Mouse (Mus musculus) megakaryocyte, adult 5-6 weeks (primary cell): ENCODE data around the gene Ap3s2. TPM values are rescaled to one million over a fixed set of nuclear protein-coding genes. Genes with fewer than 3 reads are reported as not detected.

Experiments used
- ATAC-seq: 2 replicates; pipeline ENCODE4 v1.8.0; 2016; ENCODE audit warnings: mild to moderate bottlenecking, inconsistent platforms; ENCODE audit not compliant: poor library complexity, severe bottlenecking
- total RNA-seq, 2 experiments: library from RNA; stranded (forward) in 1 of 2; stranded (reverse) in 1 of 2; fragments of 153-499, 151-499 nt in 1 of 2; fragments of 221-1000, 200-1000 nt in 1 of 2; gene quantifications; 2 replicates each; pipeline versions ENCODE4 v1.2.3 to v1.2.4; 2015 to 2017

Ap3s2 gene
- total RNA-seq, 2 experiments from 2014 or later = 4.6 to 22.8 TPM

GRCm38 (mm10) chr7:79890436-79891221, 29.8 kb downstream of the Ap3s2 start:
- ATAC-seq = no peak

GRCm38 (mm10) chr7:79888603-79889002, 31.8 kb downstream of the Ap3s2 start:
- ATAC-seq = no peak

GRCm38 (mm10) chr7:79883613-79884334, 36.7 kb downstream of the Ap3s2 start:
- ATAC-seq = peak; percentile 72

DNA sequence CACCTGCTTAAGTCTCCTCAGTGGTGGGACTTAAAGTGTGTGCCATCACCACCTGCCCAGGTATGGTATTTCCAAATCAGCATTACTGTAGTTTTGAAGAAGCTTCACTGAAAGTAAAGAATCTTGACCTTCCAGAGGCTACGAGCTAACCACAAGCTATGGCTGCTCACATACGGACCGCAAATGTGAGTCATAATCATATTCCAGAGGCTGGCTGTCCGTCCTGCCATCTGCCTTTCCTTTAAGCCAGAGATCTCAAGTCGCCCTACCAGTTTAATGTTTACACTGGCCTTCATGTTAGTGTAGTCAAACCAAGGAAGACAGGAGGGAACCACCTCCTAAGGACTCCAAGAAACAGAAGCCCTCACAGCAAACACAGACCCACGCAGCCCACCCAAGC, 38.5 kb downstream of the Ap3s2 start:
- no peak for ATAC-seq

DNA sequence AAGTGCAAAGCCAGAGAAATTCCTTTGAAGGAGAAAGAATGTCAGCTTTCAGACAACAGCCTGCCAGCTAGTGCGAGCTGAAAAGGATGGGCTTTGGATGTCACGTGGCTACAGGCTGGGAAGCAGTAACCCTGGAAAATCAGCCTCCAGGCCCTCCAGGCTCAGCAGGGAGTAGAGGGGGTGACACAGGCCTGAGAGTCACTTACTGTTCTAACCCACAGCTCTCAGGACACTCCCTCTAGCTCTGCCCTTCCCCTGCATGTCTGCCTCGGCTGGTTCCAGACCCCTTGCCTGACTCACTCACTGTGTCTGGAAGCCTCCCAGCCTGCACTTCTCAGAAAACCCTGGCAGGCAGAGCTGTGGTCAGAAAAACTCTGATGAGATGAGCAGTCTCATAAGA, 39.5 kb downstream of the Ap3s2 start:
- no peak for ATAC-seq

DNA sequence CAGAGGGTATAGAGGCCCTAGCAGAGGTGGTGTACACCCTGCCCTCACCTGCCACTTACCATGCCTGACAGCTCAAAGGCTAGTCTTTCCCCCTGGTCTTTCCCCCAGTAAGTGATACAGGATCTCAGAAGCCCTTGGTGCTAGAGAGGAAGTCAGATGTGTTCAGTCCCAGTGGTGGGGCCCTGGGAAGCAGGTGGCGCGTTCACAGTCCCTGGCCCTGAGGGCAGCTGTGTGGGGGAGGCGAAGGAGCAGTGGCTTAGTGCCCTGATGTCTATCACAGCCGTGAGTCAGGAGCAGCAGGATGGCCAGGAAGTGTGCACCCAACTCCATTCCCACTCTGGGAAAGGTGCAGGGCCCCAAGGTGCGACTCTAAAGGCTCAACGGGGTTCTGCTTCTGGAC, 40.4 kb downstream of the Ap3s2 start:
- no peak for ATAC-seq

- no peak for ATAC-seq
These were observed 41.9 kb downstream of the Ap3s2 start for GRCm38 (mm10) chr7:79878455-79879025.

GRCm38 (mm10) chr7:79873407-79873806, 47.0 kb downstream of the Ap3s2 start:
- ATAC-seq = no peak

DNA sequence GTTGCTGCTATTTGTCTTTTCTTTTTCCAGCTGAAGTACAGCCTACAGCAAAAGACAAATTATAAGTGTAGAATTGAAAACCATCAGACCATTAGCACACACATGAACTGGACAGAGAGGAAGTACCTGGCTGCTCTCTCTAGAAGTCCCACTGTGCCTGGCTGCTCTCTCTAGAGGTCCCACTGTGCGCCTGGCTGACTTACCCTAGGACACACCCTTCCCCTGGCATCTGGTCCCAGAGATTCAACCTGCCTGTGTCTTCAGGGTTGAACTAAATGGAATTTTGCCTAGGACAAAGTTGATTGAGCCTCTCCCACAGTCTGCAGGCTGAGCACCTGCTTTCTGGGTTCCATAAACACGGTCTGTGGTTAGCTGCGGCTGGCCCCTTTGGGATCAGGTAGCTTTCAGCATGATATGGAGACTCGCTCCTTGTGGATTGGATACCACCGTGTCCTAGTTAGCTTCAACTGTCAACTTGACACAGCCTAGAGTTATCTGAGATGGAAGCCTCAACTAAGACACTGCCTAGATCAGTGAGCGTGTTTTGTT, 48.6 kb downstream of the Ap3s2 start:
- no peak for ATAC-seq

- ATAC-seq = no peak
These were observed 51.3 kb downstream of the Ap3s2 start for GRCm38 (mm10) chr7:79869072-79869719.

DNA sequence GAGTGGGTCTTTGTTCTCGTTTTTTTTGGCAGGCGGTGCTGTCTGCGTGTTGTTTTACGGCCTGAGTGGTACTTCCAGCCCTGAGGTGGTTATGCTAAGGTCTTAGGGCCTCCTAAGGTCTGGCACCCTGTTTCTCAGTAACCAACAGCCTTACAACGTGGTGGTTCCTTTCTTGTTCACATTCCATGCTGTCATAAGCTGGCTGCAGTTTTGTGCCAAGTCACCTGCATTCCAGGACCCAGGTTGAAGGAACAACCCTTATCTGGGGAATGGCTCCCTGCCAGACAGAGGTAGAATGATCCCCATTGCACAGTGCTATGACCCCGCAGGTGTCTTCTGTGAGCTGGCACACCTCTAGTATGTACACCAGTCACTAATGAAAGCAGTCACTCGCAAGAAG, 52.0 kb downstream of the Ap3s2 start:
- no peak for ATAC-seq

- ATAC-seq = no peak
These were observed 52.6 kb downstream of the Ap3s2 start for GRCm38 (mm10) chr7:79867861-79868260.

- ATAC-seq = no peak
These were observed 54.0 kb downstream of the Ap3s2 start for GRCm38 (mm10) chr7:79866294-79867000.

DNA sequence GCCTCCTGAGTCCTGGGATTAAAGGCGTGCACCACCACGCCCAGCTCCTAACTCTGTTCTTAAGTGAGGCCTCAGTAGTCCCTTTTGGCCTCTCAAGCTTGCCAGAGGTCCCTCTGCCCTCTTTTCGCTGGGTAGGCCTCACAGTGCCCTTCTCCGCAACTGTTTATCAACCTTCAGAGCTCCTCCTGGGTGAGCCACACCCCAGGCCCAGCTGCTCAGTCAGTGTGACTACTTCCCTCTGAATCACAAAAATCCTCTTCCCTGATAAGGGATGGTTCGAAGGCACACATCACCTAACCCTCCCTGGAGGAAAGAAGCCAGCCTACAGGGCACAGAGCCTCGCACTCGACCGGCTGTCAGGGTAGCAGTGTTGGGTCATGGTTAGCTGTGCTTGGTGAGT, 58.7 kb downstream of the Ap3s2 start:
- no peak for ATAC-seq

GRCm38 (mm10) chr7:79860811-79861210, 59.6 kb downstream of the Ap3s2 start, which contains the start of gene Anpep:
Gene Anpep, minus strand, starts transcription at chr7:79861059.
- no peak for ATAC-seq

DNA sequence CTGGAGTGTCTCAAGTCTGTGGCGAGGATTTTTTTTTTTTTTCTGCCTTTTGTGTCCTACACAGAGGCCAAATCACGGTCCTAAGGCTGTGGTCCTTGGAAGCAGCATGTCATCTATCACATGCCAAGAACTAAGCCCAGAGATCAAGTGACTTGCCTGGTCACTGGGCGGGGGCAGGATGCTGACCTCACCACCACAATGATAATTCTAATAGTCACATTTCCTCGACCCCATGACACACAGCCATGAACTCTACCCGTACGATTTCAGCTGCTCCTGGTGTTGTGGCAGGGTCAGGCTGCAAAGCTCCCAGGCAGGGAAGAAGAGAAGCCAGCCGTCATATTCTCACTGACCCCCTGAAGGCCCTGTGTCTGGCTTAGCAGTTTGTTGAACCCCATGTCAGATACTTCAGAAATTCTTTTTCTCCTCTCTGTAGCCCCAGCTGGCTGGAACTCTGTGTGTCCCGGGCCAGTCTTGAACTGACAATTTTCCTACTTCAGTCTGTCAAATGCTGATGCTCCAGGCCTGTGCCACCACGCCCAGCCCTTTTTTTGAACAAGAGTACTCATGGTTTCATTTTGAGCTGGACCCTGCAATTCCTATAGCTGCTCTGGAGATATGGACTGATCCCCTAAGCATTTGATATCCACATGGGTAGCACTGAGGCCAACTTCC, 61.4 kb downstream of the Ap3s2 start:
- ATAC-seq = 0 out of 2 replicates have a peak, but pooled peaks have one; percentile 21

DNA sequence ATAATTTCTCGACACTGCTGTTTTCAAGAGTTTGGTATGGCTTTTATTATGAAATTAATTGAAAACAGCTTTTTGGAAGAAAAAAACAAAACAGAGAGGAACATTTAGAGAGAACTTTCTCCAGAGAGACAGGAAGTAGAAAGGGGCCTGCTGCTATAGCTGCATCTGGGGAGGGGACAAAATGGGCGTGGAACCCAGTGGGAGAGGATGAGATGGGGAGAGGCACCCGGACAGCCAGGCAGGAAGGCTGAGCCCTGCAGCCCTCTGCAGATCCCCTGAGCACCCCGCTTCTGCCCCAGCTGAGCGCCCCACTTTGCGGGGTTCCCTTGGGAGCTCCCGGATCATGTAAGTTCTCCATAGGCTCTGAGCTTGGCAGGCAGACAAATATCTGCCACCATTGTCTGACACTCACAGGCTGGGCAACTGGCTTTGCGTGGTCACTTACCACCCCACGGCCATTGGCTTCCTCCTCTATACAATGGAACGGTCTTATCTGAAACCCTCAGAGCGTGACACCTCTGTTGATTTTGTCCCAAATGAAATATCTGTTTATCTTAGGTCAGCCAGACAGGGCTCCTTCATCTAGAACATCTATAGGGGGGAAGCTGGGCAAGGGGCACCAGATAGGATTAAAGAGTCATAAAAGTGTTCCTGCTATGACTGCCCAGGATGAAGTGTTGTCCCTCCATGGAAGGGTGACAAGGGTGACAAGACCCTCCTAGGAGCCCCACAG, 62.1 kb downstream of the Ap3s2 start:
- no peak for ATAC-seq

DNA sequence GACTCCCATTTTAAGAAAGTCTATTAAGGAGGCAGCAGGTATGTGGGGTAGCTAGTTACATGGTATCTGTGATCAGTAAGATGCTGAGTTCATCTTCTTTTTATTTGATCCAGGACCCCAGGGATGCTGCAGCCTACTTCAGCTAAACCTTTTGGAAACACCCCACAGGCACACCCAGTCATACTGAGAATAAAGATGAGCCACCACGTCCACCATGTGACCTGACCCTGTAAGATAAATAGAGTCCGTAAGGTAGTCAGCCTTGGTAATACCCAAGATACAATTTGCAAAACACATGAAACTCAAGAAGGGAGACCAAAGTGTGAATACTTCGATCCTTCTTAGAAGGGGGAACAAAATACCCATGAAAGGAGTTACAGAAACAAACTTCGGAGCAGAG, 64.1 kb downstream of the Ap3s2 start:
- ATAC-seq = no peak
